Mouse (Mus musculus) lung, postnatal 25 days (tissue): Measurements from ENCODE around the gene Bcas3.

Experiments used
- DNase-seq: peaks from one replicate; pipeline ENCODE4 v3.0.0; 2022; ENCODE audit warnings: low spot score

The Bcas3 gene

DNA sequence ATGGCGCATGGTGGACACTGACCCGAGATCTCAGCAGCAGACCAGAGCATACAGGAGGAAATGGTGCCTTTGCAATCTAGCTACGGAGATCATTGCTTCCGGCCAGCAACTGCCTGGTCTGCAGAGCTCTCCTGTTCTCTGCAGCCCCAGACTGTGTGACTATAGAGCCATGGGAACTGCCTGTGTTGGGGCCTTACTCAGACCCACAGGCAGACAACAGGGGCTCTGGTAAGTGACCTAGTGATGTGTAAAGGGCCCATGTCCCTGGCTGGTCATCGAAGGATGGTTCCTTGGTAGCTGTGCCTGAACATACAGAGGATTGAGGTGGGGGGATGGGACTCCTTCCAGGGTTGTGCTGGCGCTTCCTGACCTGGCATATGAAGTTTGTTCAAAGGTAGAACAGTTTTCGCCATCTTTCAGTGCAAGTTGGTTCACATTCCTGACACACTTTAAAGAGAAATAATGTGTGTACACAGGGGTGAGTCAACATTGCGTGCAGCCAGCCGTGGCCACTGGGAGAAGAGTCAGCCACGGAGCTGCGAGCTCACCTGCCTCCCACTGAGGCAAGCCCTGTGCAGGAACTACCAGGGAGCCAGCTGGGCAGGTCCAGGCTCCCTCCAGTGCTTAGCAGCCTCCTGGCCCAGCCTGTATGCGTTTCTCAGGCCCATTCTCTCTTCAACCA is 439.7 kb downstream of the Bcas3 start:
- DNase-seq: peak; percentile 61

DNA sequence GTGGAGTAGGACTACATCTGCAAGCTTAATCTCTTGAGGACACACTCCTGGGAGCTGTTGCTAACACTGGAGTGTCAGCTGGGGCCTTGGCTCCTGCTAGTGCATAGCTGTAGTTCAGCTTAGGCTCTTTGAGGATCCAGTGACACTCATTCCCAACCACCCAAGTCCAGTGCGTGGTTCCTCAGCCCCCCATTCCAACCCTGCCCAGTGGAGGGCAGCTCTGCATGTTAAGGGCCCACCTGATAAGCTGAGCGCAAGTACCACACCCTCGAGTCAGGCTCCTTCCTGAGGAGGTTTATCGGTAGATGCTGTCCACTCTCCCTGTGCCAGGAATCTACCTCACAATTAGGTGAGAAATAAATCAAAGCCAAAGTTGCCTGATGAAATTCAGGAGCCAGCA is 446.5 kb downstream of the Bcas3 start:
- DNase-seq: no peak

DNA sequence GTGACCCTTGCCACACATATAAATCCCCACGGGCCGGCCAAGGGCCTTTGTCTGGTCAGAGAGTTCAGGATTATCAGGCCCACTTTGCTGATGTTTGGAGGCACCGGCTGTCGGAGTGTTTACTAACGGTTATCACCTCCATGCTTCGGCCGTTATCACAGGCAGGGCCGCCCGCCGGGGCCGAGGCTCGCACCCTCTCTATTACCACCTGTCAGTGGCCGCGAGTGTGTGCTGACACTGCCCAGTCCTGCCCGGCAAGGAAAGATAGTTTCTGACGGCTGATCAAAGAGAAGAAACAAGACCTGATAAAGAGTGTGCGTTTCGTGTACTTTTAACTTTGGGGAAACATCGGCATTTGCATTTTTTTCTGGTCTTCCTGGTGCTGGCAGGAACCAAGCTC is 446.9 kb downstream of the Bcas3 start:
- no peak for DNase-seq

DNA sequence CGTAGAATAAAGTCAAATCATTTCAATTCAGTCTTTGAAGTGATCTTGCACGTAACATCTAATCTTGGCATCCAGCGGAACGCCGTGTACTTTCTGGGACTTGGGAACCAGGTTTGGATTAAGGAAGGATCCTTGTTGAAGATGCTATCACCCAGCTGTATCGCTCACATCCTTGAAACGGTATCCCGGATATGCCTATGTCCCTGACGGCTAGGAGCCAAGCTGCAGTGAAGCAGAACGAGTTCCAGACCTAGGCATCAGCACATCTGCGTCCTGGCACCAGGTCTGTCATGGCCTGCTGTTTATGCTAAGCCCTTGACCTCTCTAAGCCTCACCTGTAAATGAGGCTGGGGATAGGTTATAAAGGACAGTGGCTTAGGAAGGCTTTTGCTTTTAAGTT is 447.4 kb downstream of the Bcas3 start:
- DNase-seq: no peak

- no peak for DNase-seq
These were observed 451.1 kb downstream of the Bcas3 start for GRCm38 (mm10) chr11:85804048-85804447.

- no peak for DNase-seq
These were observed 452.8 kb downstream of the Bcas3 start for GRCm38 (mm10) chr11:85805779-85806178.

DNA sequence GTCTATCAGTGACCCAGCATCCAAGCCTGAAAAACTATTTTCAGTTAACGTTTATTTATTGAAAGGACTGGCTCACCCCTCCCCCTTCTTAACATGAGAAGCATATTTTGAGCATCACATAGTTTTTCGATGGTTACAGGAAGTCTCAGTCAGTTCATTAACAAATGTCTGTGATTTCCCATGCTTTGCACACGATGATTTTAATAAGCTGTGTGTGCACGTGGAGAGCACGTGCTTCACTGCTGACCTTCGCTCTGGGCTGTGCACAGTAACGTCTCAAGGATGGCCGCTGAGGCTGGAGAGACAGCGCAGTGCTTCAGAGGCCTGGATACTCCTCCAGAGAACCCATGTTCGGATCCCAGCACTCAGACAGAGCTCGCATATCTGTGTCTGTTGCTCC is 454.4 kb downstream of the Bcas3 start:
- no peak for DNase-seq

GRCm38 (mm10) chr11:85811229-85811628 is 458.3 kb downstream of the Bcas3 start:
- no peak for DNase-seq

DNA sequence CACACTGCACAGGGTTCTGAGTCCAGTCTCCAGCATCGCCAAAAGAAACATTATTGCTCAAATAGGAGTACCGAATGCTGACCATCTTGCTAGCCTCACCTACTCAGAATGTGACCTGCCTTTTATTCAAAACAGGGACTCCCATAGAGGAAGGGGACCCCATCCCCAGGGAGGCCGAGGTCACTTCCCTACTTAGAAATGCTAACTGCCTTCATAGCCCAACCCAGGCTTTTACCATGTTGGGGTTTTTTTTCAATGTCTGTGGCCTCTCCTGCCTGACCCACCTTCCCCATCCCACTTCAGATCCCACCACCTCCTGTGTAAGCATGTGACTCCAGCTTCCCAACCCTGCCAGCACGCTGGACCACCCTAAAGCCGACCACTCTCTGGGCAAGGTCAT is 458.7 kb downstream of the Bcas3 start:
- DNase-seq: no peak

GRCm38 (mm10) chr11:85812201-85812966 is 459.4 kb downstream of the Bcas3 start:
- no peak for DNase-seq

GRCm38 (mm10) chr11:85814678-85815077 is 461.7 kb downstream of the Bcas3 start:
- DNase-seq: no peak

- DNase-seq: no peak
These were observed 463.5 kb downstream of the Bcas3 start for GRCm38 (mm10) chr11:85816471-85816870.

DNA sequence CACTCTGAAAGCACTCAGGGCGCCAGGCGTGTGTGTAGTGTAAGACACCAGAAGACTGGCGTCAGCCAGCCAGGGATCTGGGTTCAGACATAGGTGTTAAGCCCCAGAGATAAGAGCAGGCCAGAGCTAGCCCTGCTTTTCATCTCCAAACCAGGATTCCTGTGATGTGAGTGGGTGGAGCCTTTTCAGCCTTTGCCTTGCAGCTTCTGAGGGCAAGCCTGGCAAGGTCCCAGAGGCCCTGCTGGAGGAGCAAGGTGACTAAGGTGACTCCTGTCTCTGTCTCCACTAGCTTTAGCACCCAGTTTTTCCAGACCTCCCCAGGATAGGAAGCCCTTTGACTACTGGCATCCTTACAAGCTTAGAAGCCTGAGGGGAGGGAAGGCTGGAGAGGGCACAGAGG is 465.4 kb downstream of the Bcas3 start:
- no peak for DNase-seq

- no peak for DNase-seq
These were observed 468.0 kb downstream of the Bcas3 start for GRCm38 (mm10) chr11:85820959-85821358.

GRCm38 (mm10) chr11:85821659-85822058 is 468.7 kb downstream of the Bcas3 start:
- no peak for DNase-seq

- DNase-seq: peak; percentile 91
These were observed 470.2 kb downstream of the Bcas3 start for GRCm38 (mm10) chr11:85823181-85823580.

DNA sequence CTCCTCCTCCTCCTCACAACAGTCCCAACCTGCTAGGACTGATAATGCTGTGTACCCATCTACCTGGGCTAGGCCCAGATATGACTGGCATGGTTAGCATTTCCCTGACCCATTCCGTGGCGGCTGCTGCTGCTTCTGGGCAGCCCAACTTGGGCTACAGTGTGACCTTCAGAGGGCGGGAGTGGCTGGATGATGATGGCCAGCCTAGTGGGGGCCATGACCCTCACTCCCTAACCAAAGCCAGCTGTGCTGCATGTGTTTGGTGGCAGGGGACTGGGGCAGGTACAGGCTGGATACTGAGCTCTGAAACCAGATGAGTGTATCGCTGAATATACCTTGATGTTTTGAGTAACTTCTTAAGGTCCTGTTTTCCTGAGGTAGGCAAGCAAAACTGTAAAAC is 470.8 kb downstream of the Bcas3 start:
- DNase-seq: no peak

DNA sequence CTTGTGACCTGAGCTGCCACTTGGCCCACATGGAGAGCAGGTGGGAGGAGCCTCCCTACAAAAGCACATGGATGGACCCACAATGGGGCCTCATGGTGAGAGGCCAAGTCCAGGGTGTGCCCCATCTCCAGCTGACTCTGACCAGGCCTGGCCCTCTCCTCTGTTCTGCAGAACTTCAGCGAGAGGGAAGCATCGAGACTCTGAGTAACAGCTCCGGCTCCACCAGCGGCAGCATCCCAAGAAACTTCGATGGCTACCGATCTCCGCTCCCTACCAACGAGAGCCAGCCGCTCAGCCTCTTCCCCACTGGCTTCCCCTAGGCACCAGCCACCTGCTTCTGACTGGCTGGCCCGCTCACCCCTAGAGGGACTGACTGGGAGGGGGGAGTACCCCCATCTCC is 472.1 kb downstream of the Bcas3 start:
- no peak for DNase-seq

GRCm38 (mm10) chr11:85825823-85826222 is 472.9 kb downstream of the Bcas3 start:
- DNase-seq: no peak

- no peak for DNase-seq
These were observed 474.4 kb downstream of the Bcas3 start for GRCm38 (mm10) chr11:85827342-85827741.

- DNase-seq: no peak
These were observed 475.9 kb downstream of the Bcas3 start for GRCm38 (mm10) chr11:85828691-85829519.

DNA sequence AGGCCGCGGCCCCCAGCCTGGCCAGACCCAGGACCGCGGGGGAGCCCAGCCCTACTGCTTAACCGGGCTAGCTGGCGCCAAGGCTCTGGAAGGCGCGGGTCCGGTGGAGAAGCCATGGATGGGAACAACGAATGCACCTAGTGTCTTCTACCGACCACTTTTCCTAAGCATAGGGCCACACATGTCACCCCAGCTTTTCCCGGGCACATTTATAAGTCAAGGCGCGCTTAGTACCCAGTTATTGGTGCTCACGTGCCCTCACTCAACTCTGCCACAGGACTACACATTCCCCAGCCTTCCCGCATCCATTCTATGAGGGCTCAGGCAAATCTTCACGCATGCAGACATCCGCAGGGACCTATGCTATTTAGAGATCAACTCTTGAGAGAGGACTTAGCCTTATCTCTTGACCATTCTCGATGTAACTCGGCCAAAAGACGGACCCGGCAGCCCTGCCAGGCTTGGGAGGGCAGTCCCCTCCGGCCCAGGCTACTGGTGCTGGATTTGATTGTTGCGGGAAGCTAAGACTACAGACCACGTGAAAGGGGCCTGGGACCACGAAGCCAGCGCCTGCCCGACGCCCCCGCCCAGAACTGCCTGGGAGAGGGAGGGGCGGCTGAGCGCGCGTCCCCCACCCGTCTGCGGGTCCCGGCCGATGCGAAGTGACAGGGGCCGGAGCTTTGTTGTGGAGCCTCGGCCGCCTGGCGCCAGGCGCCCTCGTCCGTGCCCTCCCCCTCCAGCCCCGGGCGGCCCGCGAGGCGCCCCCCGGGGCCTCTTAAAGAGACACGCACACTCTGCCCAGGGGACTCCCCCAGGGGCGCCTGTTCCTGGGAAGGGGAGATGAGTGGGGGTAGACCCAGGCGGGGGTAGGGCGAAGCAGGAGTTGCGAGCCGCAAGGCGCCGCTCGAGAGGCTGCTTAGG is 476.8 kb downstream of the Bcas3 start:
- DNase-seq: no peak
